Mouse (Mus musculus): Measurements from ENCODE around the gene Pdgfc.

Gene Pdgfc

GRCm38 (mm10) chr3:81160457-81161165 lies 124.4 kb downstream of the Pdgfc start:
- DNase-seq = no peak

- no peak for DNase-seq
These were observed 125.9 kb downstream of the Pdgfc start for GRCm38 (mm10) chr3:81162129-81162528.

- DNase-seq = no peak
These were observed 127.9 kb downstream of the Pdgfc start for GRCm38 (mm10) chr3:81164091-81164490.

- DNase-seq = no peak
These were observed 134.0 kb downstream of the Pdgfc start for GRCm38 (mm10) chr3:81170073-81170809.

- DNase-seq = no peak
These were observed 138.6 kb downstream of the Pdgfc start for GRCm38 (mm10) chr3:81174832-81175231.

- no peak for DNase-seq
These were observed 145.2 kb downstream of the Pdgfc start for GRCm38 (mm10) chr3:81181319-81182013.

- DNase-seq = no peak
These were observed 160.7 kb downstream of the Pdgfc start for GRCm38 (mm10) chr3:81196937-81197336.

- DNase-seq = no peak
These were observed 161.4 kb downstream of the Pdgfc start for GRCm38 (mm10) chr3:81197644-81198043.

GRCm38 (mm10) chr3:81200647-81201046 lies 164.4 kb downstream of the Pdgfc start:
- no peak for DNase-seq

GRCm38 (mm10) chr3:81205201-81205600 lies 169.0 kb downstream of the Pdgfc start:
- DNase-seq = no peak

GRCm38 (mm10) chr3:81208246-81208645 lies 172.0 kb downstream of the Pdgfc start:
- no peak for DNase-seq

- no peak for DNase-seq
These were observed 174.9 kb downstream of the Pdgfc start for GRCm38 (mm10) chr3:81211147-81211546.

- DNase-seq = no peak
These were observed 175.4 kb downstream of the Pdgfc start for GRCm38 (mm10) chr3:81211666-81212065.

- no peak for DNase-seq
These were observed 179.4 kb downstream of the Pdgfc start for GRCm38 (mm10) chr3:81215547-81216118.

- no peak for DNase-seq
These were observed 185.5 kb downstream of the Pdgfc start for GRCm38 (mm10) chr3:81221682-81222081.

- DNase-seq = no peak
These were observed 192.1 kb downstream of the Pdgfc start for GRCm38 (mm10) chr3:81228344-81228743.

GRCm38 (mm10) chr3:81242697-81243590 lies 206.7 kb downstream of the Pdgfc start:
- no peak for DNase-seq

- no peak for DNase-seq
These were observed 207.4 kb downstream of the Pdgfc start for GRCm38 (mm10) chr3:81243591-81243990.

GRCm38 (mm10) chr3:81262801-81263200 lies 226.6 kb downstream of the Pdgfc start:
- DNase-seq = no peak
